Mouse (Mus musculus) MEL (cell line): ENCODE data around the gene Hist2h3b. TPM values are rescaled to one million over a fixed set of nuclear protein-coding genes. Genes with fewer than 3 reads are reported as not detected.
A peak's percentile ranks its signal among the peaks of the same experiment; 100 is the strongest.
"Not testable (repeated sequence)": the region's sequence is repeated elsewhere in the genome, so short reads cannot be mapped to it uniquely, and the experiment has no call there.

ENCODE experiments used
- DNase-seq: peaks from one replicate; pipeline ENCODE4 v3.0.0; 2011; ENCODE audit warnings: low read depth, low spot score
- H3K27ac ChIP-seq: 2 replicates; pipeline ENCODE4 v1.5.1; 2012; ENCODE audit warnings: low read depth, mild to moderate bottlenecking, control low read depth, low read length, moderate library complexity; ENCODE audit not compliant: control insufficient read depth
- H3K27me3 ChIP-seq, 2 experiments: fragments of 150-350 bp in 1 of 2; sonication (generic) in 1 of 2; 2 replicates each; pipeline ENCODE4 v1.6.1; 2012; ENCODE audit warnings: low read length in 2 of 2, mild to moderate bottlenecking in 2 of 2, improper control_type of control experiment in 1 of 2, moderate library complexity in 1 of 2; ENCODE audit not compliant: insufficient read depth in 2 of 2, control insufficient read depth in 1 of 2
- H3K36me3 ChIP-seq, 2 experiments: 2 replicates each; pipeline ENCODE4 v1.6.1; 2012 to 2014; ENCODE audit warnings: low read length in 2 of 2, improper control_type of control experiment in 1 of 2, inconsistent platforms in 1 of 2, mild to moderate bottlenecking in 1 of 2; ENCODE audit not compliant: insufficient read depth in 2 of 2, control insufficient read depth in 1 of 2
- H3K4me1 ChIP-seq, 2 experiments: fragments of 150-350 bp in 1 of 2; sonication (generic) in 1 of 2; 2 replicates each; pipeline ENCODE4 v1.6.1; 2012; ENCODE audit warnings: low read length in 2 of 2, improper control_type of control experiment in 1 of 2, mild to moderate bottlenecking in 1 of 2; ENCODE audit not compliant: insufficient read depth in 2 of 2, control insufficient read depth in 1 of 2
- H3K4me3 ChIP-seq, 2 experiments: fragments of 150-350 bp in 1 of 2; sonication (generic) in 1 of 2; 2 replicates each; pipeline ENCODE4 v1.5.1; 2012; ENCODE audit warnings: low read depth in 2 of 2, low read length in 2 of 2, mild to moderate bottlenecking in 2 of 2, moderate library complexity in 2 of 2, control low read depth in 1 of 2, improper control_type of control experiment in 1 of 2; ENCODE audit not compliant: control insufficient read depth in 1 of 2, insufficient read depth in 1 of 2
- H3K79me2 ChIP-seq: 2 replicates; pipeline ENCODE4 v1.6.1; 2012; ENCODE audit warnings: mild to moderate bottlenecking, low read length, moderate library complexity; ENCODE audit not compliant: control insufficient read depth, poor library complexity, insufficient read depth
- H3K9ac ChIP-seq: 2 replicates; pipeline ENCODE4 v1.6.1; 2012; ENCODE audit warnings: low read depth, mild to moderate bottlenecking, control low read depth, low read length, moderate library complexity; ENCODE audit not compliant: control insufficient read depth, poor library complexity, severe bottlenecking
- H3K9me3 ChIP-seq: fragments of 150-350 bp; sonication (generic); replicated peaks from 2 replicates; pipeline ENCODE4 v1.6.1; 2012; ENCODE audit warnings: mild to moderate bottlenecking, low read length, improper control_type of control experiment, moderate library complexity; ENCODE audit not compliant: insufficient read depth
- ETS1 ChIP-seq: IDR thresholded peaks from 2 replicates; pipeline ENCODE4 v1.6.1; 2012; ENCODE audit warnings: low read depth, mild to moderate bottlenecking, inconsistent platforms, low read length, improper control_type of control experiment, moderate library complexity
- MEF2A ChIP-seq: IDR thresholded peaks from 2 replicates; pipeline ENCODE4 v1.6.1; 2014; ENCODE audit warnings: low read depth, mild to moderate bottlenecking, inconsistent platforms, low read length, improper control_type of control experiment; ENCODE audit not compliant: poor library complexity, insufficient replicate concordance, severe bottlenecking; ENCODE audit errors: extremely low read depth
- MYB ChIP-seq: IDR thresholded peaks from 2 replicates; pipeline ENCODE4 v1.6.1; 2011; ENCODE audit warnings: mild to moderate bottlenecking, low read depth, low read length, improper control_type of control experiment
- POLR2A ChIP-seq, 2 experiments: IDR thresholded peaks; 2 replicates each; pipeline ENCODE4 v1.6.1; 2011 to 2012; ENCODE audit warnings: low read length in 2 of 2, mild to moderate bottlenecking in 2 of 2, control low read depth in 1 of 2, improper control_type of control experiment in 1 of 2, low read depth in 1 of 2, moderate library complexity in 1 of 2; ENCODE audit not compliant: control insufficient read depth in 1 of 2, insufficient read depth in 1 of 2, poor library complexity in 1 of 2
- POLR2AphosphoS5 ChIP-seq: IDR thresholded peaks from 2 replicates; pipeline ENCODE4 v1.6.1; 2012; ENCODE audit warnings: low read depth, borderline replicate concordance, mild to moderate bottlenecking, inconsistent platforms, low read length, moderate library complexity, mixed read lengths
- RAD21 ChIP-seq: IDR thresholded peaks from 2 replicates; pipeline ENCODE4 v1.6.1; 2011; ENCODE audit warnings: mild to moderate bottlenecking, low read depth, low read length, improper control_type of control experiment
- TAL1 ChIP-seq: IDR thresholded peaks from 2 replicates; pipeline ENCODE4 v1.6.1; 2012; ENCODE audit warnings: mild to moderate bottlenecking, inconsistent platforms, low read length, moderate library complexity, mixed read lengths
- ZKSCAN1 ChIP-seq: IDR thresholded peaks from 2 replicates; pipeline ENCODE4 v1.6.1; 2012; ENCODE audit warnings: low read depth, mild to moderate bottlenecking, inconsistent platforms, low read length, improper control_type of control experiment, moderate library complexity
- ZNF384 ChIP-seq: IDR thresholded peaks from 2 replicates; pipeline ENCODE4 v1.6.1; 2012; ENCODE audit warnings: low read depth, mild to moderate bottlenecking, inconsistent platforms, low read length, improper control_type of control experiment
- polyA plus RNA-seq, 2 experiments: library from polyadenylated mRNA; stranded (reverse) in 1 of 2; unstranded in 1 of 2; fragments of >175 nt in 1 of 2; fragments of >200 nt in 1 of 2; gene quantifications; 2 replicates each; pipeline versions ENCODE4 v1.2.1 to v1.2.4; 2012; ENCODE audit warnings: low replicate concordance in 2 of 2, low read depth in 1 of 2; ENCODE audit not compliant: insufficient read length in 2 of 2, insufficient read depth in 1 of 2, missing spikeins in 1 of 2
- total RNA-seq: library from RNA; depleted of rRNA; stranded (reverse); fragments of 300-350 nt; gene quantifications from 2 replicates; pipeline ENCODE4 v1.2.3, GENCODE M21; 2012

Gene Hist2h3b
- total and polyA plus RNA-seq, 3 experiments = 71.7 to 3,962 TPM; not detected in 1

DNA sequence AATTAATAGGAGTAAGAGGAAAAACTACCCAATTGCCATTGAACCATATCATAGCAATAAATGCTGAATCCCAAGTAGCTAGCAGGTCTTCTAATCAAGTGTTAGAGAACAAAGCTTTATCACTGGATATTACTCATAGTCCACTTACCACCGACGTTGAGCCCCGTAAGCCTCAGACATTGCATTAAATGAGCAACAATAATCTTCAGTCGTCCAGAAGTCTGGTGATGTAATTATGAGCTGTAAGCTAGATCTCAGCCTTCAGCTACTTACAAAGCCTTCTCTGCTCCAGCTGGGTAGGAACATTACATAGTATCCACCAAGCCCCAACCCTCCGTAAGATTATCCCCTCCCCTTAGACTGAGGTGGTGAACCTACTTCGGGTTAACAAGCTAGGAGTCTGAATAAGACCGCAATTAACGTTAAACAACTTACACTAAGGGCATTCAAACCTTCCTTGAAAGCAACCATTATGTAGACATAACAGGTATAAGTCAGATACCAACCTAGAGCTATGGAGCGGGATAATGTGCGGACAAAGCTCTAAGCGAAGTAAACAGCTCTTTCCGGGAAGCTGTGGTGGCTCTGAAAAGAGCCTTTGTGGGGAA is 30.4 kb upstream of the Hist2h3b start:
- DNase-seq = peak; percentile 98
- H3K27me3 ChIP-seq = no peaks in the 10 kb centered on the region
- peaks cover 0 to 27% of the 10 kb centered on the region in 2 experiments; a peak in 2 of 4 replicates for H3K4me1 ChIP-seq
- peak overlapping the region; percentile 74 for H3K9ac ChIP-seq
- H3K9me3 ChIP-seq = no peaks in the 10 kb centered on the region
- H3K4me3 ChIP-seq = peak overlapping the region; percentile 1 to 57
- TF ChIP-seq MYB (no peak), POLR2A (IDR thresholded peaks at IDR 0.05; ENCODE audit: control insufficient read depth in 1 of 2, insufficient read depth in 1 of 2, low read depth in 1 of 2, low read length in 2 of 2, poor library complexity in 1 of 2) (peak in 1 of 2 experiments; percentile 83; a peak in 2 of 4 replicates), TAL1 (no peak), ETS1 (no peak), ZKSCAN1 (no peak), POLR2AphosphoS5 (peak; percentile 99), MEF2A (no peak), ZNF384 (no peak), RAD21 (no peak)
- peak overlapping the region; percentile 93 for H3K27ac ChIP-seq
- peaks cover 4% of the 10 kb centered on the region; the same call in 1 of the 2 replicates for H3K79me2 ChIP-seq
- H3K36me3 ChIP-seq = peaks cover 0 to 30% of the 10 kb centered on the region in 2 experiments; a peak in 2 of 4 replicates

- Histone ChIP-seq H3K4me3 (peak within 1 kb of the TSS; percentile 1 to 57), H3K9ac (peak within 1 kb of the TSS; percentile 74), H3K36me3 (peaks cover 0 to 42% of the 10 kb centered on the region in 2 experiments; a peak in 2 of 4 replicates), H3K27ac (peak within 1 kb of the TSS; percentile 93), H3K4me1 (peaks cover 10 to 39% of the 10 kb centered on the region in 2 experiments)
- not testable (repeated sequence) for H3K9me3 ChIP-seq, H3K79me2 ChIP-seq, H3K27me3 ChIP-seq, DNase-seq
- TF ChIP-seq POLR2AphosphoS5 = peak; percentile 90
- peak in 1 of 2 experiments; percentile 56; a peak in 1 of 4 replicates for TF ChIP-seq POLR2A (IDR thresholded peaks at IDR 0.05; ENCODE audit: control insufficient read depth in 1 of 2, insufficient read depth in 1 of 2, low read depth in 1 of 2, low read length in 2 of 2, poor library complexity in 1 of 2)
Observed at GRCm38 (mm10) chr3:96238954-96239793, 29.3 kb upstream of the Hist2h3b start, which contains the start of gene Hist2h3c2. Hist2h3c2 (minus strand) TSS chr3:96239127.
